Mouse (Mus musculus): ENCODE data around the gene Tert. TPM values are rescaled to one million over a fixed set of nuclear protein-coding genes. Genes with fewer than 3 reads are reported as not detected.
A peak's percentile ranks its signal among the peaks of the same experiment; 100 is the strongest.

Gene Tert
- polyA plus RNA-seq, 1 experiment = 3.3 TPM

GRCm38 (mm10) chr13:73618406-73618805 lies 8.3 kb upstream of the Tert start:
- Histone ChIP-seq H3K27ac (ENCODE audit: insufficient read depth, low read length) (no peak overlapping the region), H3K4me3 (ENCODE audit: insufficient read depth, low read length) (no peak overlapping the region), H3K4me1 (ENCODE audit: control insufficient read depth, insufficient read depth, low read length) (no peaks in the 10 kb centered on the region)
- no peak for TF ChIP-seq CTCF (IDR thresholded peaks at IDR 0.05; ENCODE audit: extremely low read depth, insufficient read depth, low read length)
- TF ChIP-seq POLR2A (IDR thresholded peaks at IDR 0.05; ENCODE audit: extremely low read depth, insufficient read depth, low read length) = no peak

GRCm38 (mm10) chr13:73620637-73621036 lies 6.1 kb upstream of the Tert start:
- Histone ChIP-seq H3K4me1 (ENCODE audit: control insufficient read depth, insufficient read depth, low read length) (no peaks in the 10 kb centered on the region), H3K4me3 (ENCODE audit: insufficient read depth, low read length) (no peak overlapping the region), H3K27ac (ENCODE audit: insufficient read depth, low read length) (no peak overlapping the region)
- TF ChIP-seq POLR2A (IDR thresholded peaks at IDR 0.05; ENCODE audit: extremely low read depth, insufficient read depth, low read length) = no peak
- peak; percentile 25; the same call in 1 of the 2 replicates for TF ChIP-seq CTCF (IDR thresholded peaks at IDR 0.05; ENCODE audit: extremely low read depth, insufficient read depth, low read length)

- TF ChIP-seq CTCF (IDR thresholded peaks at IDR 0.05; ENCODE audit: extremely low read depth, insufficient read depth, low read length) (no peak), POLR2A (IDR thresholded peaks at IDR 0.05; ENCODE audit: extremely low read depth, insufficient read depth, low read length) (no peak)
- no peaks in the 10 kb centered on the region for H3K4me1 ChIP-seq (ENCODE audit: control insufficient read depth, insufficient read depth, low read length)
- no peak overlapping the region for H3K27ac ChIP-seq (ENCODE audit: insufficient read depth, low read length)
These were observed 334 bp upstream of the Tert start for GRCm38 (mm10) chr13:73626410-73626744.

GRCm38 (mm10) chr13:73628586-73629113 lies 1.9 kb downstream of the Tert start:
- H3K4me3 ChIP-seq (ENCODE audit: insufficient read depth, low read length) = no peak overlapping the region
- no peak for TF ChIP-seq CTCF (IDR thresholded peaks at IDR 0.05; ENCODE audit: extremely low read depth, insufficient read depth, low read length)
- no peak for TF ChIP-seq POLR2A (IDR thresholded peaks at IDR 0.05; ENCODE audit: extremely low read depth, insufficient read depth, low read length)
- no peaks in the 10 kb centered on the region for H3K4me1 ChIP-seq (ENCODE audit: control insufficient read depth, insufficient read depth, low read length)
- H3K27ac ChIP-seq (ENCODE audit: insufficient read depth, low read length) = no peak overlapping the region

More at GRCm38 (mm10) chr13:73626410-73626744, 334 bp upstream of the Tert start:
- H3K4me3 ChIP-seq (ENCODE audit: insufficient read depth, low read length) = peak overlapping the region; percentile 39; the same call in 1 of the 2 replicates

GRCm38 (mm10) chr13:73631837-73632236 lies 5.1 kb downstream of the Tert start:
- no peak overlapping the region for H3K4me3 ChIP-seq (ENCODE audit: insufficient read depth, low read length)
- no peak for TF ChIP-seq CTCF (IDR thresholded peaks at IDR 0.05; ENCODE audit: extremely low read depth, insufficient read depth, low read length)
- no peak for TF ChIP-seq POLR2A (IDR thresholded peaks at IDR 0.05; ENCODE audit: extremely low read depth, insufficient read depth, low read length)
- H3K27ac ChIP-seq (ENCODE audit: insufficient read depth, low read length) = no peak overlapping the region
- no peaks in the 10 kb centered on the region for H3K4me1 ChIP-seq (ENCODE audit: control insufficient read depth, insufficient read depth, low read length)

- Histone ChIP-seq H3K27ac (ENCODE audit: insufficient read depth, low read length) (no peak overlapping the region), H3K4me3 (ENCODE audit: insufficient read depth, low read length) (no peak overlapping the region), H3K4me1 (ENCODE audit: control insufficient read depth, insufficient read depth, low read length) (no peaks in the 10 kb centered on the region)
- TF ChIP-seq CTCF (IDR thresholded peaks at IDR 0.05; ENCODE audit: extremely low read depth, insufficient read depth, low read length) = no peak
- no peak for TF ChIP-seq POLR2A (IDR thresholded peaks at IDR 0.05; ENCODE audit: extremely low read depth, insufficient read depth, low read length)
These were observed 11.1 kb downstream of the Tert start for GRCm38 (mm10) chr13:73637826-73638225.

GRCm38 (mm10) chr13:73641296-73641695 lies 14.6 kb downstream of the Tert start:
- Histone ChIP-seq H3K27ac (ENCODE audit: insufficient read depth, low read length) (no peak overlapping the region), H3K4me1 (ENCODE audit: control insufficient read depth, insufficient read depth, low read length) (no peaks in the 10 kb centered on the region), H3K4me3 (ENCODE audit: insufficient read depth, low read length) (no peak overlapping the region)
- TF ChIP-seq POLR2A (IDR thresholded peaks at IDR 0.05; ENCODE audit: extremely low read depth, insufficient read depth, low read length) (no peak), CTCF (IDR thresholded peaks at IDR 0.05; ENCODE audit: extremely low read depth, insufficient read depth, low read length) (no peak)

- H3K4me1 ChIP-seq (ENCODE audit: control insufficient read depth, insufficient read depth, low read length) = no peaks in the 10 kb centered on the region
- H3K4me3 ChIP-seq (ENCODE audit: insufficient read depth, low read length) = no peak overlapping the region
- TF ChIP-seq CTCF (IDR thresholded peaks at IDR 0.05; ENCODE audit: extremely low read depth, insufficient read depth, low read length) = peak; percentile 91
- TF ChIP-seq POLR2A (IDR thresholded peaks at IDR 0.05; ENCODE audit: extremely low read depth, insufficient read depth, low read length) = no peak
- no peak overlapping the region for H3K27ac ChIP-seq (ENCODE audit: insufficient read depth, low read length)
These were observed 19.8 kb downstream of the Tert start for GRCm38 (mm10) chr13:73646397-73647087.

GRCm38 (mm10) chr13:73653266-73653665 lies 26.6 kb downstream of the Tert start:
- H3K4me1 ChIP-seq (ENCODE audit: control insufficient read depth, insufficient read depth, low read length) = no peaks in the 10 kb centered on the region
- H3K27ac ChIP-seq (ENCODE audit: insufficient read depth, low read length) = no peak overlapping the region
- TF ChIP-seq CTCF (IDR thresholded peaks at IDR 0.05; ENCODE audit: extremely low read depth, insufficient read depth, low read length) (no peak), POLR2A (IDR thresholded peaks at IDR 0.05; ENCODE audit: extremely low read depth, insufficient read depth, low read length) (no peak)
- H3K4me3 ChIP-seq (ENCODE audit: insufficient read depth, low read length) = no peak overlapping the region

- no peak overlapping the region for H3K27ac ChIP-seq (ENCODE audit: insufficient read depth, low read length)
- H3K4me3 ChIP-seq (ENCODE audit: insufficient read depth, low read length) = no peak overlapping the region
These were observed 28.3 kb downstream of the Tert start for GRCm38 (mm10) chr13:73654976-73655375.

More at GRCm38 (mm10) chr13:73654976-73655375, 28.3 kb downstream of the Tert start:
- H3K4me1 ChIP-seq (ENCODE audit: control insufficient read depth, insufficient read depth, low read length) = no peaks in the 10 kb centered on the region
- TF ChIP-seq CTCF (IDR thresholded peaks at IDR 0.05; ENCODE audit: extremely low read depth, insufficient read depth, low read length) (no peak), POLR2A (IDR thresholded peaks at IDR 0.05; ENCODE audit: extremely low read depth, insufficient read depth, low read length) (no peak)
